Mouse (Mus musculus) liver, embryonic 14.5 days (tissue): ENCODE data around the gene Gtpbp1.

ENCODE experiments used
- CTCF ChIP-seq: IDR thresholded peaks from 2 replicates; pipeline ENCODE4 v1.5.1; 2016; ENCODE audit warnings: antibody characterized with exemption, low read depth, control low read depth
- EP300 ChIP-seq: IDR thresholded peaks from 2 replicates; pipeline ENCODE4 v1.6.1; 2016; ENCODE audit warnings: antibody characterized with exemption, low read depth

DNA sequence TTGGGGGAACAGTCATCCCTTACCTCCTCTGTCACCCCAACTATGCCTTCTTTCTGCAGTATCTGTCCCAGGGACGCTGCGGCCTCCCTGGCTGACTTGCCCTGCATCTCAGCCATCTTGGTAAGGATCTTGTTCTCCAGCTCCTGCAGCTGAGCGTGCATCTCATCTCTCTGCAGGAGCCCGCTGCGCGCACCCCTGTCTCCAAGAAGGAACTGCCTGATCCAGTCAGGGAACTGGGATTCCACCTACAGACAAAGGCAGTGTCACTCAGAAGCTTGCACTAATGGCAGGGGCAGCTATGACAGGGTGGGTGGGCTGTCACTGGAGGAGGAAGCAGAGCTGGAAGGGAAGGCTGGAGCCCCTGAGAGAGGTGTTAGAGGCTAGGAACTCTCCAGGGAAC is 37.2 kb downstream of the Gtpbp1 start:
- TF ChIP-seq CTCF (no peak), EP300 (no peak)
